Mouse (Mus musculus) forebrain, embryonic 13.5 days (tissue): ENCODE measurements at regions not wholly inside any gene's neighbourhood (a gene's known extent, or its start where the extent isn't known, plus 50 kb on each side); places are given as distances from the start of the nearest gene placed in this dataset.
"Not testable (repeated sequence)": the region's sequence is repeated elsewhere in the genome, so short reads cannot be mapped to it uniquely, and the experiment has no call there.

Experiments used
- ATAC-seq: fragments of 200-750 bp; cut with Nextera tagmentation; 2 replicates; pipeline ENCODE4 v1.8.0; 2017
- H3K27ac ChIP-seq: fragments of 300-500 bp; sonication (generic); 2 replicates; pipeline ENCODE4 v1.5.1; 2015; ENCODE audit warnings: inconsistent platforms, mild to moderate bottlenecking, moderate library complexity
- H3K27me3 ChIP-seq: fragments of 300-500 bp; sonication (generic); 2 replicates; pipeline ENCODE4 v1.6.1; 2015; ENCODE audit warnings: mild to moderate bottlenecking, inconsistent platforms
- H3K36me3 ChIP-seq: fragments of 300-500 bp; sonication (generic); 2 replicates; pipeline ENCODE4 v1.6.1; 2015; ENCODE audit warnings: mild to moderate bottlenecking, inconsistent platforms; ENCODE audit not compliant: poor library complexity, severe bottlenecking
- H3K4me1 ChIP-seq: fragments of 300-500 bp; sonication (generic); 2 replicates; pipeline ENCODE4 v1.6.1; 2015; ENCODE audit warnings: inconsistent platforms
- H3K4me2 ChIP-seq: fragments of 300-500 bp; sonication (generic); 2 replicates; pipeline ENCODE4 v1.6.1; 2015; ENCODE audit warnings: inconsistent platforms, mild to moderate bottlenecking, moderate library complexity
- H3K4me3 ChIP-seq: fragments of 300-500 bp; sonication (generic); 2 replicates; pipeline ENCODE4 v1.5.1; 2015; ENCODE audit warnings: mild to moderate bottlenecking, inconsistent platforms
- H3K9ac ChIP-seq: fragments of 300-500 bp; sonication (generic); 2 replicates; pipeline ENCODE4 v1.6.1; 2015; ENCODE audit warnings: mild to moderate bottlenecking, inconsistent platforms
- H3K9me3 ChIP-seq: fragments of 300-500 bp; sonication (generic); replicated peaks from 2 replicates; pipeline ENCODE4 v1.6.1; 2016; ENCODE audit warnings: inconsistent platforms
- WGBS: fragments of 180-500 bp; shearing (Covaris S2); methylation state at CpG from one replicate; pipeline ENCODE4 v1.1.7; 2015; 5-methylcytosine and 5-hydroxymethylcytosine counted together

DNA sequence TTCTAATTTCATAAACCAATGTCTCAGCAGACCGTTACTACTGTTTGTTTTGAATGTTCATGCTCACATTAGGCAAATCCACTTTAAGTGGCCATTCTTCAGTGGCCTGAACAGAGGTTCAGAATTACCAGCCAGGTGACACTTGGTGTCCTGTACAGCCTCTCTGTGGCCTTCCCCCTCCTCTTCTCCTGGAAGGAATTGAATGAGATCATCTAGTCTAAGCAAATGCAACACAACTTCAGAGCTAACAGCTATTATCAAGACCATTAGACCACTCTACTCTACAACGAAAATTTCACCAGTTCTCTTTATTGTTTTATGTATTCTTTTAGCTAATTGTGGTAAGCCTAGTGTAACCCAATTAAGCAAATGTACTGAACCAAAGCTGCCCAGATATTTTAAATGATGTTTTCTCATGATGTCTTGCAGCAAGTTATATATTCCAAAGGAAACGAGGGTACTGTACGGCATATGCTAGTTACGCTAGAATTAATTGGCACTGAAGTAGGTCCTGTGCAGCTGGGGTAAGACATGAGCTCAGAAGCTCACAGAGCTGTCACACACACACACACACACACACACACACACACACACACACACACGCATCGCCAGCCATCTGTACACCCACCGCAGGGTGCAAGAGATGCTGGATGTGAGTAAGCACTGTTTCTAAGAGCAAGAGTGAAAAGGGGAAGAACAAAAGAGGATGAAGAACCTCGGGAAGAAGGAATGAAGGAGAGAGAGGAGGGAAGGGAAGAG, 176.7 kb upstream of the Afdn start:
- H3K27me3 ChIP-seq: no peaks in the 10 kb centered on the region
- 36% methylated on average over 9 of the region's 9 CpGs for WGBS
- ATAC-seq: peak; percentile 96

DNA sequence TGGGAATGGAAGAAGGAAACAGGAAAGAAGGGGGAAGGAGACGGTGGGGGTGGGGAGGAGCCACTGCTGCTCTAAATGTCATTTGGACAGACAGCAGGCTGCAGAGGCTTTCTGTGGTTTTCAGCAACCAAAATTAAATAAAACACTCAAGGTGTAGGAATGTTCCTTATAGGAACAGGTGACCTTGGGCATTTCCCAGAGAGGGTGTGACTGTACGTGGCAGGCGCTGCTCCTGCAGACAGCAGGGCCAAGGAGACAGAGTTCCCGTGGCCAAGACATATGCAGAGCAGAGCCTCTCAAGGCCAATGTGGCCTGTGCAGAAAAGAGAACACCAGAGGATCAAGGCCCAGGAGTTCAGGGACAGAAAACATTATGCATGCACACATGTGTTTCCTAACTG, 175.9 kb upstream of the Afdn start:
- H3K27ac ChIP-seq: peak overlapping the region; percentile 83
- H3K4me3 ChIP-seq: no peak overlapping the region
- no peaks in the 10 kb centered on the region for H3K36me3 ChIP-seq
- peaks cover 28% of the 10 kb centered on the region for H3K4me1 ChIP-seq
- H3K27me3 ChIP-seq: no peaks in the 10 kb centered on the region
- no peak overlapping the region for H3K9ac ChIP-seq
- WGBS: 66% methylated on average over 4 of the region's 4 CpGs
- no peaks in the 10 kb centered on the region for H3K9me3 ChIP-seq
- ATAC-seq: peak; percentile 39
- no peak overlapping the region for H3K4me2 ChIP-seq

More for the DNA sequence above, 176.7 kb upstream of the Afdn start:
- Histone ChIP-seq H3K4me3 (no peak overlapping the region), H3K4me1 (peaks cover 28% of the 10 kb centered on the region), H3K27ac (peak overlapping the region; percentile 83), H3K9ac (no peak overlapping the region), H3K36me3 (no peaks in the 10 kb centered on the region), H3K9me3 (no peaks in the 10 kb centered on the region), H3K4me2 (no peak overlapping the region)

DNA sequence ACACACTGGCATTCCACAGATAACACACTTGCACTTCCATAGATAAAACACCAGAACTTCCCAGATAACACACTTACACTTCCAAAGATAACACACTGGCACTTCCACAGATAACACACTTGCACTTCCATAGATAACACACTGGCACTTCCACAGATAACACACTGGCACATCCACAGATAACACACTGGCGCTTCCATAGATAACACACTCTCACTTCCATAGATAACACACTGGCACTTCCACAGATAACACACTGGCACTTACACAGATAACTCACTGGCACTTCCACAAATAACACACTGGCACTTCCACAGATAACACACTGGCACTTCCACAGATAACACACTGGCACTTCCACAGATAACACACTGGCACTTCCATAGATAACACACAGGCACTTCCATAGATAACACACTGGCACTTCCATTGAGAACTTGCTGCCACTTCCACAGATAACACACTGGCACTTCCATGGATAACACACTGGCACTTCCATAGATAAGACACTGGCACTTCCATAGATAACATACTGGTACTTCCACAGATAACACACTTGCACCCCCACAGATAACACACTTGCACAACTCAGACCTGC, 170.0 kb upstream of the Afdn start:
- H3K9me3 ChIP-seq, H3K4me3 ChIP-seq, H3K9ac ChIP-seq, H3K36me3 ChIP-seq, H3K4me1 ChIP-seq, H3K27ac ChIP-seq, H3K4me2 ChIP-seq, H3K27me3 ChIP-seq, ATAC-seq: not testable (repeated sequence)
- WGBS: 83% methylated on average over 1 of the region's 1 CpGs
